Mouse (Mus musculus): Measurements from ENCODE around the gene Wrap73.

DNA sequence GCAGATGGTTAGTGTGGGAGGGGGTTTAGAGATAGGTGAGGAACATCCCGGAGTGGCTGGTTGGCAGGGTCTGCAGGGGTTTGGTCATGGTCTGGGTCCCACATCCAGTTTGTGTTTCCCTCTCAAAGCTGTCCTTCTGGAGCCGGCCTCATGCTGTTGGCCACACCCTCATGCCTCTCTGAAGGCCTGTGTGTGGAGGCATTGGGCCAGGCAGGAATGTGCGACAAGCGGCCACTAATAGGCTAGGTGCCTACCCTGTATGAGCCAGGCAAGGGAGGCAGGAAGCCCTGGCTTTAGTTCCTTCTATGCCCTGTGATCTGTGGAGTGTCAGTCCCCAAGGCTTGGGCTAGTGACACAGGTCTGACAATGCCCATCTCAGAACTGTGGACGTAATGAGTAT lies 42.8 kb downstream of the Wrap73 start:
- TF ChIP-seq CTCF (conservative IDR thresholded peaks at IDR 0.05; ENCODE audit: low read length), result no peak
- TF ChIP-seq POU5F1 (IDR thresholded peaks at IDR 0.05; ENCODE audit: borderline replicate concordance, low read length), result no peak
